Mouse (Mus musculus): ENCODE measurements at regions not wholly inside any gene's neighbourhood (a gene's known extent, or its start where the extent isn't known, plus 50 kb on each side); places are given as distances from the start of the nearest gene placed in this dataset.

DNA sequence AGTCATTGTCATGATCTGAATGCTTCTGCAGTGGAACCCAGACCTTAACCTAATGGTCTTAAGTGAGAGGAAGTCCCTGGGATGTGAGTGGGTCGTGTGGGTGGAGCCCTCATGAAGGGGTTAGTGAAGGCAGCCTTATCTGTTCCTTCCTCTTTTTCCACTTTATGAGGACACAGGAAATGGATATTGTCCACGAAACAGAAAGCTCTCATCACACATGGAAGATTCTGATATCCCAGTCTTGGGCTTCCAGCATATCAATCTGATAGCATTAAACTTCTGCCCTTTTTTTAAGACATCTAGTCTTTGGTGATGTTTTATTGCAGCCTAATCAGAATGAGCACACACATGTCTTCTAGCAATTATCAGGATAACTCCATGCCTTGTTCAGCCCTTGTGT lies 164.0 kb downstream of the Mex3b start:
- DNase-seq, result no peak

GRCm38 (mm10) chr7:83032025-83032424 lies 164.9 kb downstream of the Mex3b start:
- no peak for DNase-seq

DNA sequence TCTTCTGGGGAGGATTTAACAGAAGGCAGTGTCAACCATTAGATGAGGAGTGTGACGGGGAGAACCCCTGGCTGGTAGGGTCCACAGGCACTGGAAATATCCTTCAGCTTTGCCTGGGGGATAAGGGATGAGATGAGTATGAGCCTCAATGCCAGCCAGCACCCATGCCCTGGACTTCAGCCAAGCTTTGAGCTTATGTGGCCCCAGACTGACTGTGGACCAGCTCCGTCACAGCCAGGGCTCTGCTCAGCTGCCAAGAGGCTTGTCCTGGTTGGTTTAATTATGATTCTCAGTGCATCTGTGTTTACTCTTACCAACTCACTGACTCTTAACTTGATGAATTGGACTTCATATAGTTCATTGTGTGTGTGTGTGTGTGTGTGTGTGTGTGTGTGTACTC lies 165.8 kb downstream of the Mex3b start:
- DNase-seq, result no peak

- no peak for DNase-seq
Measured at GRCm38 (mm10) chr7:83035190-83035589, 168.1 kb downstream of the Mex3b start.

DNA sequence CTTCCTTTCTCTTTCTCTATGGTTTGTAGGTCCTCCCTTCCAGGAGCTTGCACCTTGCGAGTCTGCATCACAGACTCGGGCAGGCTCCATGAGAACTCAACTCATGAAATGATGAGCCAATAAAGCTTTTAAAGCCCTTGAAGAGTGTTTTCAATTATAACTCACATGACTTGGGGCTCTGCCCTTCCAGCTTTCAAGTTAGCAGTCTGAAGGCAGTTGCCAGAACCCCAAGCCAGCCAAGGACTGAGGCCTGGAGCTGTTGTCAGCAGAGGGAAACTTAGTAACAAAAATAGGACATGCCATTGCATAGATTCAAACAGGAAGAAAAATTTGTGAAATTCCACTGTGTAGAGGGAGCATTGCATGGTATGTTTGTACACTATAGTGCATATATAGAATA lies 169.3 kb downstream of the Mex3b start:
- no peak for DNase-seq

DNA sequence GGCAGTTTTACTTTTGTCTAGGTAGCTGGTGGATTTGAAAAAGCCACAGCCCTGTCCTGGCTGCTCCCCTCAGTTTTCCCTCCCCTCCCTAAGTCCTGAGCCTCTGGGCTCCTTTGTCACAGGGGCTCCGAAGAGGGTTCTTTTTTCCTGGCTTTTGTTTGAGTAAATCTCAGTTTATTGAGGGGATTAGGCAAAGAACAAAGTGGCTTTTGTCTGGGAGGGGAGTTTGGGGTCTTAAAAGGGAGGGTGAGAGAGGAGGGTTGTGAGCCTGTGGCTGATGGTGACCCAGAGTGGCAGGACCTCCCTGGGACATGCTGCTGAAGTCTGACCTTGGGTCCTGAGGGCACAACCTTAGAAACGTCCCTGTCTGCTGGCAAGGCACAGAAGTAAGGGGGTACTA lies 170.0 kb downstream of the Mex3b start:
- no peak for DNase-seq

- no peak for DNase-seq
Measured at GRCm38 (mm10) chr7:83037714-83038113, 170.6 kb downstream of the Mex3b start.

DNA sequence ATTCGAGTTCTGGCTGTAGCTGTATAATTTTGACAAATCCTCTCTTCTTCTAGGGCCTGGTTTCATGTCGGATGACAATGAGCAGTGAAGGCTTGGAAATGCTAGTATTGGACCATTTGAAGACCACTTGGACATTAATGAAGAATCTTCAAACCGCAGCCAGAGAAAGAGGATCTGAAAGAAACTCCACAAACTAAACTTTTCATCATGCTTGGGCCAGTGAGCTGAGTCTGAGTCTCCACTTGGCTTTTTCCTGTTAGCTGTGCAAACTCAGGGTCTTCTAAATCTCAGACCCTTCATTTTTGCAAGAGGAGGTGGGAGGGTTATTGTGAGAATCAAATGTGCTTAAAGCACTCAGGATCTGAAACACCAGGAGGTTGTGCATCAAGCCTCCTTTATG lies 176.6 kb downstream of the Mex3b start:
- no peak for DNase-seq

DNA sequence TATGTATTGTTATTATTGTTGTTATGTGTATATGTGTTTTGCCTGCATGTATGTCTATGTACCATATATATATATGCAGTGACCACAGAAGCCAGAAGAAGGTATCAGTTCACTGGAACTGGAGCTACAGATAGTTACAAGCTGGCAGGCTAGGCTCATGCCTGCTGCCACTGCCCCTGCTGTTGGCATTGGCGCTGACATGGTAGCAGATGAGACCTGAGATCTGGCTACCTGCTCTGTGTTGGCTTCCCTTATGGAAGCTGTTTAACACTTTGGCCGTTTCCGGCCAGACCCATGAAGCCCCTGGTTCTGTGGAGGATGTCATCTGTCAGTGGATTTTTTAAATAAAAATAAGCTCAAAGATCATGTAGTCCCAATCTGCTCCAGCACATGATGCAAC lies 178.1 kb downstream of the Mex3b start:
- no peak for DNase-seq

DNA sequence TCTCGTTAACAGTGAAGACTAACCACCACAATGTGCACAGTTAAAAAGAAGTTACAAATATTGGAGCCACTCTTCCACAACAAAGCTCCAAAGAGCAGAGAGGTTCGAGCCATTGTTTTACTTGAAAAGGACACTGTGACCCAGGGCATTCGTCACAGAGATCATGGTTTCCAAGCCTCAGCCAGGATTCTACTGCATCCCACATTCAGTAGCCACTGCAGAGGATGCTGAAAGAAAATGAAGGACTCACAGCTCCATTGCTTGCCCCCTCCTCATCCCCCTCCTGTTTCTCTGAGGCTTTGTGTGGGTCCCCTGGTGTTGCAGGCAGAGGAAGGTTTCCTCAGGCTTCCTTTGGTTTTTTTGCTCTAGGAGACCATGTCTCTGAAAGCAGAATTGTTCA lies 182.9 kb downstream of the Mex3b start:
- DNase-seq, result no peak

GRCm38 (mm10) chr7:83050833-83051497 lies 183.8 kb downstream of the Mex3b start:
- peak; percentile 20 to 21 for DNase-seq

DNA sequence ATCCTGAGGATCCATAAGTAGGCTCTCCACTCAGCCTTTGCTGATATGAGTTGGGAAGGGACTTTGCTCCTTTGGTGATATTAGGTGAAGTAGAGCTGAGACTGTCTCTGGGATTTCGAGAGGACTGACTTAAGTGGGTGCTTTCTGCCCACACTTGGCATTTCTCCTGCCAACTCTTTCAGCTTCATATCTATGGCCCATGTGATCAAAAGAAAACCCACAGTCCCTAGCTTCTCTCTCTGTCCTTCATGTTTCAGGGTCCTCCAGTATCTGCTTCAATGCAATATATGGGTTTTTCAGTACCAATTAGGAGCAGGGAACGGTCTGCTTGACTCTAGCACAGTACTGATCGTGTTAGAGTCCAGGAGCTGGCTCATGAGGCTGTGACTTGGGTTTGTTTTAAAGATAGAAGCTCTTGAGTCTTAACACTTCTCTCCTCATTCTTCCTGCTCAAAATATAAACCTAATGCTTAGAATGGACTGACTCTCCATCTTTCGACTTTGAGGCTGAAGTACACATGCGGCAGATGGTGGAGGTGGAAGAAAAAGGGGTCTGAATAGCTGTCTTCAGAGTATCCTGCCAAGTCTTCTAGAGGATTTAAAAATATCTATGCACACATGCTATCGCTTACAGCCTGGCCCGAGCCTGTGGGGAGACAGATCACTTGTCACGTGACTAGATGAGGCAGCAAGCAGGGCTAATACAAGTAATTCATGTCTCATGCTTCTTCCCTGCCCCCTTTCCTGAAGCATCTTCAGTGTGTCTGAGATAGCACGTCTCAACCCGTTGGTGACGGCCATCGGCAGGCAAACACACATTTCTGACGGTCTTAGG lies 189.2 kb downstream of the Mex3b start:
- DNase-seq, result no peak

DNA sequence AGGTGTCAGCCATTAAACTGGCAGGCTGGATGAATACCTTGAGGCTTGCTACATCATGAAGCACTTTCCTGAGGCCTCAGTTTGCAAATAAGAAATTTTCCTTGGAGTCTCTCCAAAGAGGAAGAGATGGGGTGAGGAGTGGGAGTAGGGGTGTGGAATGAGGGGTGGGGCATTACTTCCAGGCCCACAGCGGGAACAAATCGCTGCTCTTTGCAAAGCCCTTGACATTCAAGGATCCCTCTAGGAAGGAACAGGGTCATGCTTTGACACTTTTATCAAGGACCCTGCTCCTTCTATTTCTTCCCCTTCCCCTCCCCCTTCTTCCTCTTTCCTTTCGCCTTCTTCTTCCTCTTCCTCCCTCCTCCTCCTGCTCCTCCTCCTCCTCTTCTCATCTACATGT lies 193.2 kb downstream of the Mex3b start:
- no peak for DNase-seq

DNA sequence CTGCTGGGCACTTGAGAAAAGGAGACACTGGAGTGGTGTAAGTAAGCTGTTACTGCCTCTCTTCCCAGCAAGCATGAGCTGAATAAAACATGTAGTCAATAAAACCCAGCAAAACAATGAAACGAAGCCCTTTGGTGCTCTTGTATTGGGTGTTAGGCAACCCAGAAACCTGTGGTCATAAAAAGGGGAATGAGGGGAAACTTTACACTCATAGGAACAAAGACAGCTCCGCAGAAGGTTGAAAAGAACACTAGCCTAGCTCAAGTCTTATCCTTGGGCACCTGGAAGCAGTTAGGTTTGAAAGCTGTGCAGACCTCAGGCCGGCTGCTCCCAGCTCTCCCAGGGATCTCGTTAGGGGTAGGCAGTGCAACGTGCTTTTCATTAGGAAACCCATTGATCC lies 193.6 kb downstream of the Mex3b start:
- no peak for DNase-seq

GRCm38 (mm10) chr7:83061197-83061893 lies 194.2 kb downstream of the Mex3b start:
- no peak for DNase-seq

- DNase-seq, result peak in 1 of 2 experiments; percentile 2
Measured at GRCm38 (mm10) chr7:83061894-83062477, 194.9 kb downstream of the Mex3b start.

- DNase-seq, result no peak
Measured at GRCm38 (mm10) chr7:83063559-83063958, 196.4 kb downstream of the Mex3b start.

DNA sequence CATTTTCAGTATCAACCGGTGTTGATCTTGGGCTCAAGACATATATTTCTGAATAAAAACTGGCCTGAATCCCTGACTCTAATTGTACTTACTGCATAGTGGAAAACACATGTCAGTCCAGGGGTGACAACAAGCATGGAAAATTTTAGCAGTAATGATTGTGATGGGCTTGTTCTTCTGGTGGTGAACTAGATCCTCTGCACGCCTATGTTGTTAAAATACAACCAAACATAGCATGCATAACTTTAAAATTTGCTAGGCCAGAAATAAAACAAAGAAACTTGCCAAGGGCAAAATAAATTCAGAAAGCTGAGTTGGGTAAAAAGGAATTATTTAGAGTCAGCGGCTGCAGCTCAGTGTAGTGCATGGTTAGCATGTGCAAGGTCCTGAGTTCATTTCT lies 198.2 kb downstream of the Mex3b start:
- DNase-seq, result no peak

GRCm38 (mm10) chr7:83074399-83074970 lies 207.4 kb downstream of the Mex3b start:
- DNase-seq, result no peak

GRCm38 (mm10) chr7:83075159-83075952 lies 208.2 kb downstream of the Mex3b start:
- DNase-seq, result no peak

DNA sequence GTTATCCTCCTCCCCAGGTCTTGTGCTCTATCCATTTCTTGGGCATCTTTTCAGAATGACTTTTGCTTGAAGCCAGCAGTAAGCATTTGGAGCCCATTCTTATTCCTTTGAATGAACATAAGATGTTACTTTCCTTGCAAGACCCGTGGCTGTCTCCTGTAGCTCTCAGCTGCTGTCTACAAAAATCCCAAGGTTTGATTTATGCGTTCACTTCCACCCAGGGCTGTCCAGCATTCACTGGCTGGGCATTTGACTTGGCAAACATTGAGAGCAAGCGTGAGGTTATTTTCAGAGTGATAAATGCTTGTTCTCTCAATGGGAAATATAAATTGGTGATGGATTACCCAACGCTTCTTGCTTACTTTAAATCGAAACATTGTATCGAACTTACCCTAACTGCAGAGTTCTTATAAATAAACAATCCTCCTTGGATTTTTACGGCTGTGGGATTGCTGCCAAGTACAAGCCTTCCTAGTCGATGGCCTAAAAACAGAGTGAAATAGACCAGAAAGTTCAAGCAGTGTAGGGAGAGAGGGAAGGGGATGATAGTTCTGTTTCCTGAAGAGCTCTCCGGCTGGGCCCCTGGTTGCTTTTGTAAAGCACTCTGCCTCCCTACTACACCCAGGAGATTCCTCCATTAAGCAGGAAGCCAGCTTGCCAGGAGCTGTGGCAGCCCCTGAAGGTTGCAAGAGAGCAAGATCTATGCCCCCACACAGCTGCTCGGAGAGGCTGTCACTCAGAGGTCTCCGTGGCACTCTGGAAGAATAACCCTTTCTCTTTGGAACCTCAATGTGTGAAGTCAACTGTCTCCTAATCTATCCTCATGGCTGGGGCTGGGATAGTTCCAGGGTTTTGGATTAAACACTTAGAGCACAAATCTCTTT lies 210.1 kb downstream of the Mex3b start:
- DNase-seq, result no peak
